Mouse (Mus musculus) ovary, postnatal 36 days (tissue): ENCODE results near the gene Zfp747.
A peak's percentile ranks its signal among the peaks of the same experiment; 100 is the strongest.

ENCODE experiments used
- DNase-seq: peaks from one replicate; pipeline ENCODE4 v3.0.0; 2022; ENCODE audit warnings: low spot score, mixed read lengths

Zfp747 gene

DNA sequence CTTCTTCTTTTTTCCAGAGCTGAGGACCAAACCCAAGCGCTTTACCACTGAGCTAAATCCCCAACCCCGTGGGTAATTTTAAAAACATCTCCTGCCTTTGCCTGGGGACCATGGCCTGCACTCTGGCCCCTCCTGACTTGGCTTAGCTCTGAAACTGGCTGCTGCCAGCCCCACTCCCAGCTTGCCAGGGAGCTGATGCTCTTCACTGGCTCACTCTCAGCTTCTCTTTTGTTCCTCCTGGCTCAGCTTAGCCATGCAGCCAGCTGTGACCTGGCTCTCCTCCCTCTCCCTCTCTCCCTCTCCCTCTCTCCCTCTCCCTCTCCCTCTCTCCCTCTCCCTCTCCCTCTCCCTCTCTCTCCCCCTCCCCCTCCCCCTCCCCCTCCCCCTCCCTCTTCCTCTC, 49.2 kb downstream of the Zfp747 start:
- DNase-seq, result peak; percentile 46

DNA sequence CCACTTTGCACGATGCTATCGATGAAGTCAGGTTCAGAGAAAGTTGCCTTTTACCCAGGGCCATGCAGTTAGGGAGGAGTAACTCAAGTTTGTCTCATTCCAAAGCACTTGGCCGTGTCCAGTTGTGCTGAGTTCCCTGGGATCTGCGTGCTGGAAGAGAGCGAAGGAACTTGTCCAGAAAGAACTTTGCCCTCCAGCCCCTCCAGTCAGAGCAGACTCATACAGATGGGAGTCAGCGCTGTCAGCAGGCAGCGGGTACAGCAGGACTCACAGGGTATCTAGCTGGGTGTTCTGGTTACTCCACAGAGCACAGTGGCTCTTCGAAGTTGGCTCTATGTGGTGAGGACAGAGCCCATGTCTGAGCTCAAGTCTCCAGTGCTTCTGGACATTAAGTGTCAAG, 50.3 kb downstream of the Zfp747 start:
- no peak for DNase-seq

DNA sequence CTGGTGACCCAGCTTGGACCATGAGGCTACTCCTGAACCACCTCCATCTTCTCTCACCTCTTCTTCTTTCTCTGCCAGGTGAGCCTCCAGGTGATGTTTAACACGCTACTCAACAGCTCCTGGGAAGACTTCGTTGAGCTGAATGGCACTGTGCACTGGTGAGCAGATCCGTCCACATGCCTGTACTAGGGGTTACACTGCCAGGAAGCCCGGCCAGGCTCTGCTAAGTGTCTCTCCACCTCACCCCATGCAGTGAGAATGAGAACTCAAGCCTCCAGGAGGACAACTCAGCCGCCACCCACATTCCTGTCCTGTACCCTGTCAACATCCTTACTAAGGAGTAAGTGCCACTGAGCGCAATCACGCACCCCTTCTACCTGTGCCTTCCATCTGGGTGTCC, 50.9 kb downstream of the Zfp747 start:
- DNase-seq, result no peak
